Mouse (Mus musculus) intestine, postnatal 0 days (tissue): Measurements from ENCODE around the gene Fgf18. TPM values are rescaled to one million over a fixed set of nuclear protein-coding genes. Genes with fewer than 3 reads are reported as not detected.

Source experiments
- ATAC-seq: fragments of 200-750 bp; cut with Nextera tagmentation; 2 replicates; pipeline ENCODE4 v1.8.0; 2017; ENCODE audit warnings: mild to moderate bottlenecking, moderate TSS enrichment, moderate library complexity
- H3K27ac ChIP-seq: fragments of 300-500 bp; sonication (generic); 2 replicates; pipeline ENCODE4 v1.5.1; 2014; ENCODE audit warnings: mild to moderate bottlenecking, low read depth, low read length, moderate library complexity
- H3K27me3 ChIP-seq: fragments of 300-500 bp; sonication (generic); replicated peaks from 2 replicates; pipeline ENCODE4 v1.6.1; 2014; ENCODE audit warnings: low read length, mixed read lengths; ENCODE audit not compliant: control insufficient read depth, insufficient read depth
- H3K36me3 ChIP-seq: fragments of 300-500 bp; sonication (generic); 2 replicates; pipeline ENCODE4 v1.6.1; 2014; ENCODE audit warnings: mild to moderate bottlenecking, moderate library complexity; ENCODE audit not compliant: control insufficient read depth, insufficient read depth
- H3K4me1 ChIP-seq: fragments of 300-500 bp; sonication (generic); replicated peaks from 2 replicates; pipeline ENCODE4 v1.6.1; 2014; ENCODE audit warnings: antibody characterized with exemption, low read length, mixed read lengths; ENCODE audit not compliant: control insufficient read depth, insufficient read depth
- H3K4me2 ChIP-seq: fragments of 300-500 bp; sonication (generic); replicated peaks from 2 replicates; pipeline ENCODE4 v1.6.1; 2014; ENCODE audit warnings: low read depth, mild to moderate bottlenecking, moderate library complexity
- H3K4me3 ChIP-seq: fragments of 300-500 bp; sonication (generic); 2 replicates; pipeline ENCODE4 v1.5.1; 2014; ENCODE audit warnings: low read depth, low read length
- H3K9ac ChIP-seq: fragments of 300-500 bp; sonication (generic); 2 replicates; pipeline ENCODE4 v1.6.1; 2014; ENCODE audit warnings: mild to moderate bottlenecking, low read depth, low read length
- H3K9me3 ChIP-seq: fragments of 300-500 bp; sonication (generic); 2 replicates; pipeline ENCODE4 v1.6.1; 2016; ENCODE audit warnings: mixed run types; ENCODE audit not compliant: control insufficient read depth
- CTCF ChIP-seq: sonication (generic); IDR thresholded peaks from 2 replicates; pipeline ENCODE4 v1.5.1; 2016; ENCODE audit warnings: low read depth, mild to moderate bottlenecking, control low read depth, antibody characterized with exemption, moderate library complexity
- WGBS: fragments of 180-500 bp; shearing (Covaris S2); extraction: QIAGEN DNeasy Blood & Tissue Kit; methylation state at CpG from one replicate; pipeline ENCODE4 v1.1.7; 2014; 5-methylcytosine and 5-hydroxymethylcytosine counted together
- polyA plus RNA-seq: library from polyadenylated mRNA; unstranded; fragments of >200 nt; fragmentation: Nextera tagmentation; extraction: Ambion mirVana; gene quantifications from 2 replicates; pipeline ENCODE4 v1.2.1, GENCODE M21; 2015

Fgf18 gene
- polyA plus RNA-seq, 1 experiment from 2014 or later, result 1.1 TPM

GRCm38 (mm10) chr11:33075293-33075692, 71.9 kb downstream of the Fgf18 start:
- H3K9me3 ChIP-seq, result no peaks in the 10 kb centered on the region
- H3K36me3 ChIP-seq, result no peaks in the 10 kb centered on the region
- no peak overlapping the region for H3K4me3 ChIP-seq
- H3K27me3 ChIP-seq, result no peaks in the 10 kb centered on the region
- ATAC-seq, result no peak
- no peaks in the 10 kb centered on the region for H3K4me1 ChIP-seq
- 43% methylated on average over 8 of the region's 8 CpGs for WGBS
- no peak for TF ChIP-seq CTCF
- no peak overlapping the region for H3K4me2 ChIP-seq
- no peak overlapping the region for H3K9ac ChIP-seq
- H3K27ac ChIP-seq, result no peak overlapping the region

GRCm38 (mm10) chr11:33074541-33074940, 72.7 kb downstream of the Fgf18 start:
- Histone ChIP-seq H3K9me3 (no peaks in the 10 kb centered on the region), H3K9ac (no peak overlapping the region), H3K36me3 (no peaks in the 10 kb centered on the region), H3K4me1 (no peaks in the 10 kb centered on the region), H3K27me3 (no peaks in the 10 kb centered on the region), H3K4me3 (no peak overlapping the region), H3K27ac (no peak overlapping the region), H3K4me2 (no peak overlapping the region)
- TF ChIP-seq CTCF, result no peak
- no peak for ATAC-seq
- 68% methylated on average over 7 of the region's 7 CpGs for WGBS

GRCm38 (mm10) chr11:33071358-33071922, 75.8 kb downstream of the Fgf18 start:
- Histone ChIP-seq H3K9me3 (no peaks in the 10 kb centered on the region), H3K36me3 (no peaks in the 10 kb centered on the region), H3K4me1 (no peaks in the 10 kb centered on the region), H3K9ac (no peak overlapping the region), H3K4me2 (no peak overlapping the region), H3K27ac (no peak overlapping the region), H3K4me3 (no peak overlapping the region), H3K27me3 (no peaks in the 10 kb centered on the region)
- ATAC-seq, result no peak
- WGBS, result 80% methylated on average over 5 of the region's 5 CpGs
- TF ChIP-seq CTCF, result no peak

GRCm38 (mm10) chr11:33070520-33070919, 76.7 kb downstream of the Fgf18 start:
- H3K36me3 ChIP-seq, result no peaks in the 10 kb centered on the region
- no peak for ATAC-seq
- WGBS, result 76% methylated on average over 6 of the region's 6 CpGs

More at GRCm38 (mm10) chr11:33070520-33070919, 76.7 kb downstream of the Fgf18 start:
- Histone ChIP-seq H3K4me2 (no peak overlapping the region), H3K27ac (no peak overlapping the region), H3K9me3 (no peaks in the 10 kb centered on the region), H3K27me3 (no peaks in the 10 kb centered on the region), H3K4me1 (no peaks in the 10 kb centered on the region), H3K9ac (no peak overlapping the region), H3K4me3 (no peak overlapping the region)
- no peak for TF ChIP-seq CTCF

Other genes with a start within 250 kb of the Fgf18 start
- 296 and 303 TPM in 2 replicates for gene Npm1, start 15.8 kb upstream of the Fgf18 start, polyA plus RNA-seq
- gene Tlx3, start 56.2 kb upstream of the Fgf18 start, polyA plus RNA-seq, result not detected in 2 replicates
- gene Gm12117, start 129.3 kb upstream of the Fgf18 start, polyA plus RNA-seq, result not detected in 2 replicates